Mouse (Mus musculus) spleen, adult 2 months (tissue): Measurements from ENCODE around the gene Camta1.

ENCODE experiments used
- CTCF ChIP-seq: fragments of 200-500 bp; IDR thresholded peaks from 2 replicates; pipeline ENCODE4 v1.5.1; 2011; ENCODE audit warnings: mild to moderate bottlenecking, inconsistent platforms; ENCODE audit not compliant: insufficient read depth, insufficient read length, insufficient replicate concordance; ENCODE audit errors: extremely low read depth
- POLR2A ChIP-seq: fragments of 200-500 bp; IDR thresholded peaks from 2 replicates; pipeline ENCODE4 v1.6.1; 2011; ENCODE audit warnings: low read depth, low read length, inconsistent platforms

- TF ChIP-seq CTCF (no peak), POLR2A (no peak)
These were observed 555.9 kb downstream of the Camta1 start for GRCm38 (mm10) chr4:151305761-151306160.
